Mouse (Mus musculus) left cerebral cortex, postnatal 36 days (tissue): ENCODE data around the gene Ap3b1. TPM values are rescaled to one million over a fixed set of nuclear protein-coding genes. Genes with fewer than 3 reads are reported as not detected.

Experiments
- DNase-seq, 2 experiments: peaks; one replicate each; pipeline ENCODE4 v3.0.0; 2021 to 2022; ENCODE audit warnings: low spot score in 2 of 2, mixed read lengths in 1 of 2
- intact Hi-C: fragments of 180-260 bp; cut with DNase I; formaldehyde crosslinking; loops from one replicate; pipeline ENCODE4 v1.15.1; 2025
- total RNA-seq, 2 experiments: library from RNA; stranded (reverse); gene quantifications; 2 replicates each; pipeline ENCODE4 v1.2.3; 2021

Ap3b1 gene
- total RNA-seq, 2 experiments from 2014 or later: 41.1 to 44.3 TPM

DNA sequence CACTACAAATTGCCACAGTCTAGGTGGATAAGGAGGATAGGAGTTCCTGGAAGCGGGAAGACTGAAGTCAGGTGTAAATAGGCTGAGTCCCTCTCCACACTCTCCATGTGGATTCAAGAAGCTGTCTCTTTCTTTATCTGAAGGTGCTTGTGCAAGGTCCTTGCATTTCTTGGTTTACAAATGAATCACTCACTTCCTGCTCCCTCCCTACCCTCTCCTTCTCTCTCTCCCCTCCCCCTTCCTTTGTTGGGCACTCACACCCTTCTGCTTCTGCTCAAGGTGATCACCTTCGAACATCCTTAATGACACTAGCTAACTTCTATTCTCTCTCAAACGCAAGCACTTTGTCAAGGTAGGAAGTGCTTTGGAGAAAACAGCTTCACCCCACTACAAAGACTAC, 84.7 kb downstream of the Ap3b1 start:
- intact Hi-C loops: no loop called here
- no peak for DNase-seq

DNA sequence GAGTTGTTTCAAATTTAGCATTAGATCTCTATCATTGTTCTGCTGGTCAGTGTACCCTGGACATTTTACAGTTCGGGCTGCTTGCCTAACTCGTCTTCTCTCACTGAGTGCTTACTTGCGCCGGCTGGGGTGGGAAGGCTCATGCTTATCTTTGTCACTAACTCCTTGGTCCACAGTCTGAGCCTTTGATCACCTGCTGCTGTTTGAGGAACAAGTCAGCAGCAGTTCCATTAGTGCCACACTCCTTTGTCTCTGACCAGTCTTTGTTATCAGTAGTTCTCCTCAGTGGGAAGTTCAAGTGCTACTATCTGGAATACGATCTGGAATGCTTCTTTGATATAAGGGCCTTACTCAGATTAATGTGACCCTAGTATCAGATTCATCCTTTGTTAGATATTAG, 86.3 kb downstream of the Ap3b1 start:
- DNase-seq: no peak
- intact Hi-C loops: no loop called here

DNA sequence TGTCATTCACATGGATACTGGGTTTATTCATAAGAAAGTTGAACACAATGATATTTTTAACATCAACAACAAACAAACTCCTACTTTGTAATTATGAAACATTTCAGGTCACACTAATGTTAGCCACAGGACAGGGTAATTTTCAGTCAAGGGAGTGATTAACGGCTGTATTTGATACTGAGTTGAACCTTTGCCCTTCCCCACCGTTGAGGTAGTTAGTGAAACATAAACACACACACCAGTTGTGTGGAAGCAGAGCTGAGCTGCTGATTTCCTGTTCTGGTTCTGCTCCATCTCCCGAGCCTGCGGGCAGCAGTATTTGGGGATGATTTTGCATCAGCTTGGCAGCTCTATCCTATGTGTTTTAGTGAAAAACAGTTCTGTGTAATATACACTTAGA, 88.2 kb downstream of the Ap3b1 start:
- DNase-seq: no peak
- intact Hi-C loops: no loop called here

DNA sequence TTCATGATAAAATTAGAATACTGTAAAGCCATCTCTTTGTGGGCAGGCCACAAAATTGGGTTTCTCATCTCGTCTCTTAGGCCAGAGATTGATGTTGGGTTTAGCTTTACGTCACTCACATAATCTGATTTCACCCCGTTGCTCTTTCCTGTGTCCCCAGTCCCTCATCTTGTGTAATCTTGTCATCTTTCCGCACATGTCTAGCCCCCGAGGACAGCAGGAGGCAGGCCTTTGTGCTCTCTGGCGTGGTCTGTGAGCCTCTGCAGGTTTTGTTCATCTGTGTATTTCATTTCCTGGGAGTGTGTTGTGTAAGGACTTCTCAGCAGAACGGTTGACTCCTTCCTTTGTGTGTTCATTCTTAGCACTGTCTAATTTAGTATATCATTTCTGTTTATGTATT, 90.8 kb downstream of the Ap3b1 start:
- intact Hi-C loops: no loop called here

DNA sequence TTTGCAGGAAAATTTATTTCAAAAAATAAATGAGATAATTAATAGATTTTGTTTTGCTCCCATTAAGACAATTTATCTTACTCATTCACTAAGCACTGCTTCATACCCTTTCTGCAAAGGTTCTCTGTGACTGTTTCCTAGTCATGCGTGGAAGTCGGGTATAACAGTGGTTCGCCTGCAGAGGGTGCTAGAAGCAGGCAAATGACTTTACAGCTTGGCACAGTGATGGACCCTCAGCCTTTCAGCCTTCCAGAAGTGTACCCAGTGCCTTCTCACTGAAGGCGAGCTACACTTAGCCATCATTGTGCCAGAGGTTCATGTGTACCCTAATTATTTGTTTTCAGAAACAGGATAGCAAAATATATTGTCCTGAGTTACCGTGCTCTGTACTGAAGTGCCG, 92.5 kb downstream of the Ap3b1 start:
- intact Hi-C loops: loop anchor here (5.0 kb wide), 1 partner anchor 491 kb away; no protein-coding TSS in a partner anchor
- DNase-seq: peak; percentile 39 to 41

More for the DNA sequence above, 90.8 kb downstream of the Ap3b1 start:
- DNase-seq: no peak

DNA sequence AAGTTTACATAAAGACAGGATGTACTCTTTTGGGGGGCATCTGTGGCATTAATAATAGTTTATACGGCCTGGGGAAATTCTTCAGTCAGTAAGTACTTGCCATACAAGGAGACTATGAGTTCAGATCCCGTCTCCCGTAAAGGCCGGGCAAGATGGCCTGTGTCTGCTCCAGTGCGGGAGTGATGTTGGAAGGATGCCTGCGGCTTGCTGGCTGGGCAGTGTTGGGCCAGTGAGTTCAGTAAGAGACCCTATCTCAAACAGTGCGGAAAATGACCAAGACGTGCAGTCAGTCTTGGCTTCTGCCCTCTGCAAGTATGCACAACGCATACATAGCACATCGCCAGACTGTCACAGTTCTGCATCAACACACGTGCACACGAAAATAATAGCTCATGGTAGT, 95.4 kb downstream of the Ap3b1 start:
- intact Hi-C loops: loop anchor here (5.0 kb wide), 1 partner anchor 488 kb away; no protein-coding TSS in a partner anchor
- no peak for DNase-seq

DNA sequence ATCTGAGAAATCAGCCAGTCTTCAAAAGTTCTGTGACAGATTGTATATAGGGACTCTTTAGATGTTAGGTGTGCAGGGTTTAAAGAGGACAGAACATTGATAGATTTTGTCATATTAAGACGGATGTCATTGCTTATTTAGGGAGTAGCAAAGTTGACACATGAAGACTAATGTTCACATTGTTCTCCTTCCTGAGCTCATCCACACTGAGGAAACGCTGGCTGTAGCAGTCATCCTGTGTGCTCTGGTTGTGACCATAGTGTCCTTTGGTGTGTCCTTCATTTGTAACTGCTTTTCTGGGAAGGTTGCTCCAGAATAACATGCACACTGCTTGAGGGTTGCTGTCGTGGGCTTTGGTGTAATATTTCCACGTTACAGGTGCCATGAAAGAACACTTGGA, 100.4 kb downstream of the Ap3b1 start:
- DNase-seq: no peak
- intact Hi-C loops: no loop called here

DNA sequence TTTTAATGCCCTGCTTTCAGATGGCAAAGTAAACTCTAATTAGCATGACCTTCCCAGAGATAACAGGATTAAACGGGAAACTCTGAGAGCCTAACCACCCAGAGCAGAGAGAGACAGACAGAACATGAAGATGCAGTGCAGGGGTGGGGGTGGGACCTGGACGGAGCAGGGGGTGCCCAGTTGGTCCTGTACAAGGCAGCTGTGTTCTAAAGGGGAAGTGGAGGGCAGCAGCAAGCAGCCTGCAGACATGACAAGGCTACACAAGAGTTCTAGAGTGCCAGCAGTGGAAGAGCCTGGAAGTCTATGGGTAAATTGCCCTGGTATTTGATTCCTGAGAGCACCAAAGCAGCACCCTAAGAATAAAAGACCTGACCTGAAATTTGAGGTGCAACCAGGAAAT, 105.5 kb downstream of the Ap3b1 start:
- intact Hi-C loops: no loop called here
- no peak for DNase-seq

DNA sequence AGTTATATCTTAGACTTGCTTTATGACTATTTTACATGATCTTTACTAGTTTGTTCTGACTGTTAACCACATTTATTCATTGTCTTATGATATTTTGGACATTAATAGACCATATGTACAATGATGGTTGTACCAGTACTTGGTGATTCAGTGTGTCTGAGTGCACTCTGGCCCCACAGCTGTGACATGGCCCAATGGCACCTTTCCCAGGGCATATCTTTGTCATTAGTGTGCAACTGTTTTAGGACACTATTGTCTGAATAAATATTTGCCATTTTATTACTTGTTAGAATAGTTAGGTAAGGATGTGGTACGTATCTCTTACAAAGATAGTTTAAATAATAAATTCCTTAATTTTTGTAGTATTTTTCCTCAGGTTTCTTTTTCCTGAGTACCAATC, 109.8 kb downstream of the Ap3b1 start:
- no peak for DNase-seq
- intact Hi-C loops: no loop called here

DNA sequence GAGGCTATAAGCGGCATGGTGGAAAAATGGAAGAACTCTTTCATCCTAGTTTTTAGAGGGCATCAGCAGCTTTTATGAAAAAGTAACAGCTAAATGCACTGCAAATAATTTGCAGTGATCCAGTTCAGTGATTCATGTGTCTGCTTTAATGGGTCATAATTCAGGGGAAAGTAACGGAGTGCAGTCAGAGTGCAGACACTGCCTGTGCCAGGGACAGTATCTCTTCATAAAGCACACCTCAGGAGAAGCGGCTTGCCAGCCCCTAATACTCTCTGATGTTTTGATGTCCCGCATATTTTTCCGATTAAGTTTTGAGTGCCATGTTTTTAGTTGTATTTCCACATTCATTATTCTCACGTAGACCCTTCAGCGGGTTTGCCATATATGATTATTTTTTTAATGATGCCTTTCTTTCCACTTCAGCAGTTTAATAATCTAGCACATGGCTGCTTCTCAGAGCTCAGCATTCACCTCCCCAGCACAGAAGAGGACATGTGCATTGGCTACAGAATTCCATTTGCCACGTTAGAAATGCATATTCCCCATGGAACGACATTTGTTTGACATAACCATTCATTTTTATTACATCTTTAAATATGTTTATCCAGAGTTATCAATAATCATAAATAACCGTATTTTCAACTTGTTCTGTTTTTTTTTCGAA, 112.4 kb downstream of the Ap3b1 start:
- no peak for DNase-seq
- intact Hi-C loops: no loop called here

DNA sequence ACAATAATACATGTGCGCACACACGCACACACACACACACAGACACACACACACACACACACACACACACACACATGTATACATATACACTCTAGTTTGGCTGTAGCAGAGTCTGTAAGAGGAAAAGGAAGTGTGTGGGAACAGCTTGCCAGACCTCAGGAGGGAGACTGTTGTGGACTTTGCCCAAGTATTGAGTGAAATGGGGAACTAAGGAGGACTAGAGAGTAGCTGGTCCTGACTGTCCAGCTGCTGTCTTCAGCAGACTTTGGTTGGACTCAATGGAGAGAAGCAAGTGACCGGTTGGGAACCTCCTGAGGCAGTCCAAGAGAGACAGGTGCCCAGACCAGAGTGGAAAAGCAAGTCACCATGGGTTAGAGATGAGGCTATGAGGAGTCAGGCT, 117.4 kb downstream of the Ap3b1 start:
- no peak for DNase-seq
- intact Hi-C loops: no loop called here

DNA sequence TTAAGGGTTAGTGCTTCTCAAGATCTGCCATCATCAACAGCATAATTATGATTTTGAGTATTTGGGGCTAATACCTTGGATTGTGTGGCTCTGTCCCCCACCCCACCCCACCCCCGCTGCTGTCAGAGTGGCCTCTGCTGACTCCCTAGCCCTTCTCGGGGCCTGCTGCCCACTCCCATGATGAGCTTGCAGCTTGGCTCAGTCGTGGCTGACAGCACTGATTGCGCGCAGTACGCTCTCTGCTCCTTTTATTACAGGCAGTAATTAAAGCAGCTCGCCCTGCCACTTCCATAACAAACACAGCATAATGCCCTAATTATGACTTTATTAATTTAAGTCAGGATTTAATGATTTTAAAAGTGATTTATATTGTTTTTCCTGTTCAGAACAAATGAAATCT, 121.5 kb downstream of the Ap3b1 start:
- intact Hi-C loops: no loop called here

DNA sequence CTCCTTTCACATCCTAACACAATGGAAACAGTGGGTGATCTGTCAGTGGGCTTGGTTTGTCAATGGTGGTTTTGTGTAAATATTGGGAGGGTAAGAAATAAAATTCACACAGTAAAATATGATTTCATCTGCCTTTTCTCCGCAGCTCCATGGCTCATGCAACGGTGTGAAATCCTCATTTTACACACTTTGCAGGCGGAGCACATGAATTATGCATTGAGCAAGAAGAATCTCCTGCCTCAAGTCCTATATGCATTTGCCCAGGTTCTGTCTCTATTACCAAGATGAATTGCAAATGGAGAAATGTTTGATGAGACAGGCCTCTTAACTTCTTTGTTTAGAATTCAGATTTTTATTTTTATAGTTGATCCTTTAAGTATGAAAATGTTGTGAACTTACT, 131.9 kb downstream of the Ap3b1 start:
- no peak for DNase-seq
- intact Hi-C loops: no loop called here

More for the DNA sequence above, 121.5 kb downstream of the Ap3b1 start:
- DNase-seq: no peak

DNA sequence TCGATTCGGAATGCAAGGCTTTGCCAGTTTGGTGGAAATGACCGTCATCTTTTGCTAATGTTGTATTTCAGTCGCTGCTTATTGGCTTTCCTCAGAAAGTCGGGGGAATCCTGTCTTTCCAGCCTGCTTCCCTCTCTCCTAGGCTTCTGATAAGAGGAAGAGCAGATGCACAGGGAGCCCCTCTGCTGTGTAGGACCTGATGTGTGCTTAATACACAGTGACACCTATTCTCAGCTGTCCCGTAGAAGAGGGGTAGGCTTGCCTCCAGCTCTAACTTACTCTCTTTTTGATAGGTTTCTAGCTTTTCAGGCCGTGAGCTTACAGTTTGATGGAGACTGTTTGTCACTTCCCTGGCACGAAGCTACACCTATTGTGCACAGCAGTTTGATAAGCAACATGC, 132.4 kb downstream of the Ap3b1 start:
- intact Hi-C loops: no loop called here
- no peak for DNase-seq

DNA sequence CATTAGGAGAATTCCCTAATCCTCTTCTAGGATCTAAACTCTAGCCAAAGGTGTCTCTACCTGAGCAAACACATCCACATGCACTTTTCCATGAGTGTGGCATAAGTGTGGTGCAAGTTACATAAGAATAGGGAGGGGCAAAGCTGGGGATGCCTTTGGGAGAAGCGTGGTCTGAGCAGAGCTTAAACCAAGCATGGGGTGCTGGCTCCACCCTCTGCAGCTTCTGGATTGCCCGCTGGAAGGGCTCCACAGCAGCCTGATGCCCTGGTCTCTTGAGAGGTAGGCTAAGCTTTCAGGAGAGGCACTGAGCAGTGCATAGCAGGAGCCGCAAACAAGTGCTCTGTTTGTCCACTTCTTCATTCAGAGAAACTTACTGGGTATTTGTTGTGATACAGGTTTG, 138.8 kb downstream of the Ap3b1 start:
- intact Hi-C loops: no loop called here
- DNase-seq: no peak

DNA sequence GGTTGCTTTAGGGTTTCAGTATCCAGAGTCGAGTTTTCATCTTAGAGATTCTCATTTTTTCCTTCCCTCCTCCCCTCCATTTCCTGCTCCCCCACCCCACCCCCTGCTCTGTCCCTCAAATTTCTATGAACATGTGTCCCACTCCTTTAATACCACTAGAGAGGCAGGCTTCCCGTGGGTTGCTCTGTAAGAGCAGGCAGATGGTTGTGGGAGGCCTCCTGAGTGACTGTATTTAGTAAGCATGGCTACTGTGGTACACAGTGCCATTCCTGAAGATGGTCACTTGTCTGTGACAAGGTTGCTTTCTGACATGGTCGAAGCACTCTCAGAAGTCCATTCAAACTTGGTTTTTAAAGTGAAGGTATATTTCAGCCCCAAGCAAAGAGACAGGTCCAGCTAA, 147.7 kb downstream of the Ap3b1 start:
- intact Hi-C loops: no loop called here
- no peak for DNase-seq

DNA sequence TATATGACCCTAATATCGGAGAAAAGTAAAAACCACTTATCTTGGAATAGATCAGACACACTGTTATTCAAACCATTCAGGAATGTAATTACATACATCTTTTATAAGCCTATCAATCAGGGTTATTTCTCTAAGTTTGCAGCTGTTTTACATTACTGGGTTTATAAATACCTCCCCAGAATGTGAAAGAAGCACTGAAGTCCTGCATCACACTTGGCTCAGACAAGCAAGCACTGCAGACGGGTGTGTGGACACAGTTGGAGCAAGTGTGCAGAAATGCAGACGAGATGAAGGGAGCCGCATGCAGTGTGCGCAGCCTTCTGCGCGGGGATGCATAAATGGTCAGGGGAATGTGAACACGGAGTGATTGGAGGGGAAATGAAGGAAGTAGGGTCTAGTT, 149.6 kb downstream of the Ap3b1 start:
- DNase-seq: no peak
- intact Hi-C loops: no loop called here

DNA sequence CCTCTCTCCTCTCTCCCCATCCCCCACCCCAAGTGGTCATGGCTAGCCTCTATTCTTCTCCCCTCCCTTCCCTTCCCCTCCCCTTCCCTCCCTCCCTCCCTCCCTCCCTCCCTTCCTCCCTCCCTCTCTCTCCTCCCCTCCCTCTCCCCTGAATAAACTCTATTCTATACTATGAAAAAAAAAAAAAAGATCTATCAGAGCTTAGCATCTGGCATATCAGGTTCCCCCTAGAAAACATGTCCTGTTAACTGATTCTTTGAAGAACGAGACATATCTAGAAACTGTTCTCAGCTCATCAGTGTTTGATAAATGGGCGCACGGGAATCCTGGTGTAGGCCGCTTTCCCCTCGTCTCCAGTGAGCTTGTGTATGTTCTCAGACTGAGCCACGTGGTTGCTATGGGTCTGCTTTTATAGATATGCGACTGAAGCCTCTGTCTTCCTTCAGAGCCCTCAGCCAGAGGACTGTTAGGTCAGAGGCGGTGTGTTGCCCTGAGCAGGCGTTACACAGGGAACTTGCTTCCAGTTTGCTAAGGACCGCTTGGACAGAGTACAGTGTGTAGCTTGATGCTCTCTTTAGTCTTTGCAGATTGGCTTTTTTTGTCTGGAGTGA, 154.5 kb downstream of the Ap3b1 start:
- intact Hi-C loops: no loop called here
- no peak for DNase-seq

DNA sequence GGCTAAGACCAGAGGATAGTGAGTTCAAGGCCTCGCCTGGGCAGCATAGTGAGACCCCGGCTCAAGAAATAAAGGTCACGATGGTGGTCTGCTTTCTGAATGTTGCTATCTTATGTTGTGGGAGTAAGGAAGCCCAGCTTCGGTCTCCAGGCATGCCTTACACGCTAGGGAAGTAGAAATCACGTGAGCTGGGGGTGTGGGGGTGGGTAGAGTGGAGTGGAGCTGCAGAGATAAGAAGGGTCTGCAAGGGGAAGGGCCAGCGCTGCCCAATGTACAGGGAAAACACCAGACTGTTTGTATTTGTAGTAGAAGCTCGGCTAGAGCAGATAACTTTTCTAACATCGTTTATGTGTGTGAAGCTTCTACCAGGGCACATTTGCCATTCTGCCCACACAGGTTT, 155.1 kb downstream of the Ap3b1 start:
- DNase-seq: no peak
- intact Hi-C loops: no loop called here

DNA sequence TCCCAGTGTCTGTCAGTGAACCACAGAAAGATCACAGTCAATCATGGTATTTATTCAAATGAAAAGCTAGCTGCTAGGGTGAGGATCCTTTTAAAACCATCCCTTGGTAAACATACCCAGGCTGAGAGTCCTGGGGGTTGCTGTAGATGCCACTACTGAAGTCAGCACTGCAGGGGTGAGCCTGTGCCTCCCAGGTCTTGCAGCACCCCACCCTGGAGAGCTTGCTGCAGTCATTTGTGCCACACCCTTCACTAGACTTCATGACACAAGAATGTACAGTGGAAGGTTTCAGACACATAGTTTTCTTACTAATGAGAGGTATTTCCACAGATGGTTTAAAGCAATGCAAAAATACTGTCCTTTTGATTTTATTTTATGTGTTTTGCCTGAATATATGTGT, 156.2 kb downstream of the Ap3b1 start:
- intact Hi-C loops: no loop called here
- DNase-seq: no peak

DNA sequence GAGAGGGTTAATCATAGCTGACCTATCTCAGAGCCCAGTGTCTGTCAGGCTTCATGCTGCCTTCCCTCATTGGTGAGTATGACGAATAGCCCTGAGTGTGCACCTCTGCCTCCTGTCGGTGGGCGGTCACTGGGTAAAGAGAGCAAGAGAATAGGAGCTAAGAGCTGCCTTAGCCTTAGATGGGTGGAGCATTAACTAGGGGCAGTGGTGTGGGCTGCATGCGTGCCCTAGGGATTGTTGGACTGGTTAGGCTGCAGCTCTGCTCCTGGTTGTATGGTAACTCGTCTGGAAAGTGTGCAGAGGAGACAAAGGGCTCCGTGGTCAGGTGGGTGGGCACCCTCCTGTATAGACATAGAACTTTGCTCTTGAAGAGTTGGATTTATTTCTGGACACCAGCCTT, 157.8 kb downstream of the Ap3b1 start:
- intact Hi-C loops: no loop called here
- no peak for DNase-seq

DNA sequence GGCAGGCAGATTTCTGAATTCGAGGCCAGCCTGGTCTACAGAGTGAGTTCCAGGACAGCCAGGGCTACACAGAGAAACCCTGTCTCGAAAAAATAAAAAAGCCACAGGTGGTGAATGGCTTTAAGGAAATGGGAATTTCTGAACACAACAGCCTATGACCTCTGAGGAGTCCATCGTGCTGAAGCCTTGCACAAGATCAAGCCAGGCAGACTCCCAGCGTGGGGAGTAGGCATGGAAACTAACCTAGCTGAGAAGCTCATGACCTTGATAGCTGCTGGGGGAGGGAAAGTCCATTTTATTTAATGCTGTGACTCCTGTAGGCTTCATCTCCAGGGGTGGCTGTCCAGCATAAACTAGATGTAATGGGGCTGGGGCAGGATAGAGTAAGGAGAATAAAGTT, 159.4 kb downstream of the Ap3b1 start:
- no peak for DNase-seq

More for the DNA sequence above, 159.4 kb downstream of the Ap3b1 start:
- intact Hi-C loops: no loop called here
